Mouse (Mus musculus): Measurements from ENCODE around the gene D030056L22Rik. TPM values are rescaled to one million over a fixed set of nuclear protein-coding genes. Genes with fewer than 3 reads are reported as not detected.
A peak's percentile ranks its signal among the peaks of the same experiment; 100 is the strongest.

D030056L22Rik gene
- polyA plus RNA-seq, 1 experiment: 45.1 TPM

GRCm38 (mm10) chr19:18739146-18739545 lies 26.2 kb downstream of the D030056L22Rik start:
- DNase-seq (ENCODE audit: low read depth): no peak
- TF ChIP-seq POLR2A (IDR thresholded peaks at IDR 0.05; ENCODE audit: borderline replicate concordance, extremely low read depth, insufficient read depth, insufficient read length, poor library complexity, severe bottlenecking) (no peak), CTCF (IDR thresholded peaks at IDR 0.05; ENCODE audit: borderline replicate concordance, extremely low read depth, insufficient read depth, insufficient read length) (no peak)

- TF ChIP-seq POLR2A (IDR thresholded peaks at IDR 0.05; ENCODE audit: borderline replicate concordance, extremely low read depth, insufficient read depth, insufficient read length, poor library complexity, severe bottlenecking): no peak
- TF ChIP-seq CTCF (IDR thresholded peaks at IDR 0.05; ENCODE audit: borderline replicate concordance, extremely low read depth, insufficient read depth, insufficient read length): no peak
- no peak for DNase-seq (ENCODE audit: low read depth)
Observed at GRCm38 (mm10) chr19:18743946-18744345, 31.0 kb downstream of the D030056L22Rik start.

- TF ChIP-seq CTCF (IDR thresholded peaks at IDR 0.05; ENCODE audit: borderline replicate concordance, extremely low read depth, insufficient read depth, insufficient read length) (no peak), POLR2A (IDR thresholded peaks at IDR 0.05; ENCODE audit: borderline replicate concordance, extremely low read depth, insufficient read depth, insufficient read length, poor library complexity, severe bottlenecking) (no peak)
- DNase-seq (ENCODE audit: low read depth): no peak
Observed at GRCm38 (mm10) chr19:18746576-18747340, 33.8 kb downstream of the D030056L22Rik start.

GRCm38 (mm10) chr19:18747379-18747778 lies 34.4 kb downstream of the D030056L22Rik start:
- TF ChIP-seq POLR2A (IDR thresholded peaks at IDR 0.05; ENCODE audit: borderline replicate concordance, extremely low read depth, insufficient read depth, insufficient read length, poor library complexity, severe bottlenecking) (no peak), CTCF (IDR thresholded peaks at IDR 0.05; ENCODE audit: borderline replicate concordance, extremely low read depth, insufficient read depth, insufficient read length) (no peak)
- DNase-seq (ENCODE audit: low read depth): no peak

- DNase-seq (ENCODE audit: low read depth): peak; percentile 1
- no peak for TF ChIP-seq POLR2A (IDR thresholded peaks at IDR 0.05; ENCODE audit: borderline replicate concordance, extremely low read depth, insufficient read depth, insufficient read length, poor library complexity, severe bottlenecking)
- TF ChIP-seq CTCF (IDR thresholded peaks at IDR 0.05; ENCODE audit: borderline replicate concordance, extremely low read depth, insufficient read depth, insufficient read length): no peak
Observed at GRCm38 (mm10) chr19:18749598-18750339, 36.8 kb downstream of the D030056L22Rik start, which contains the start of gene Trpm6. Trpm6 (plus strand) TSS chr19:18749983.

- no peak for DNase-seq (ENCODE audit: low read depth)
- TF ChIP-seq POLR2A (IDR thresholded peaks at IDR 0.05; ENCODE audit: borderline replicate concordance, extremely low read depth, insufficient read depth, insufficient read length, poor library complexity, severe bottlenecking) (no peak), CTCF (IDR thresholded peaks at IDR 0.05; ENCODE audit: borderline replicate concordance, extremely low read depth, insufficient read depth, insufficient read length) (no peak)
Observed at GRCm38 (mm10) chr19:18757191-18757590, 44.2 kb downstream of the D030056L22Rik start.

GRCm38 (mm10) chr19:18757706-18758105 lies 44.7 kb downstream of the D030056L22Rik start:
- no peak for DNase-seq (ENCODE audit: low read depth)
- TF ChIP-seq POLR2A (IDR thresholded peaks at IDR 0.05; ENCODE audit: borderline replicate concordance, extremely low read depth, insufficient read depth, insufficient read length, poor library complexity, severe bottlenecking) (no peak), CTCF (IDR thresholded peaks at IDR 0.05; ENCODE audit: borderline replicate concordance, extremely low read depth, insufficient read depth, insufficient read length) (no peak)

GRCm38 (mm10) chr19:18758269-18758668 lies 45.3 kb downstream of the D030056L22Rik start:
- TF ChIP-seq CTCF (IDR thresholded peaks at IDR 0.05; ENCODE audit: borderline replicate concordance, extremely low read depth, insufficient read depth, insufficient read length) (no peak), POLR2A (IDR thresholded peaks at IDR 0.05; ENCODE audit: borderline replicate concordance, extremely low read depth, insufficient read depth, insufficient read length, poor library complexity, severe bottlenecking) (no peak)
- DNase-seq (ENCODE audit: low read depth): no peak

- TF ChIP-seq POLR2A (IDR thresholded peaks at IDR 0.05; ENCODE audit: borderline replicate concordance, extremely low read depth, insufficient read depth, insufficient read length, poor library complexity, severe bottlenecking) (no peak), CTCF (IDR thresholded peaks at IDR 0.05; ENCODE audit: borderline replicate concordance, extremely low read depth, insufficient read depth, insufficient read length) (no peak)
- peak; percentile 14 for DNase-seq (ENCODE audit: low read depth)
Observed at GRCm38 (mm10) chr19:18758916-18759315, 45.9 kb downstream of the D030056L22Rik start.

- DNase-seq (ENCODE audit: low read depth): no peak
- no peak for TF ChIP-seq POLR2A (IDR thresholded peaks at IDR 0.05; ENCODE audit: borderline replicate concordance, extremely low read depth, insufficient read depth, insufficient read length, poor library complexity, severe bottlenecking)
- no peak for TF ChIP-seq CTCF (IDR thresholded peaks at IDR 0.05; ENCODE audit: borderline replicate concordance, extremely low read depth, insufficient read depth, insufficient read length)
Observed at GRCm38 (mm10) chr19:18766399-18766798, 53.4 kb downstream of the D030056L22Rik start.

Other genes with a start within 250 kb of the D030056L22Rik start
- gene Ostf1, start 81.4 kb upstream of the D030056L22Rik start, polyA plus RNA-seq (2012; rRNA removed): 16.8 and 21.0 TPM in 2 replicates
- 4.6 TPM in 2 replicates for gene Nmrk1, start 81.2 kb upstream of the D030056L22Rik start, polyA plus RNA-seq (2012; rRNA removed)
- 10.0 and 10.1 TPM in 2 replicates for gene Carnmt1, start 42.4 kb upstream of the D030056L22Rik start, polyA plus RNA-seq (2012; rRNA removed)
- gene Trpm6, start 36.8 kb downstream of the D030056L22Rik start, polyA plus RNA-seq (2012; rRNA removed): 0.20 and 0.27 TPM in 2 replicates

Data from brain, embryonic 14.5 days (tissue).